Mouse (Mus musculus): Measurements from ENCODE around the gene Cpn1.

Cpn1 gene

GRCm38 (mm10) chr19:43912775-43913486 is 73.4 kb downstream of the Cpn1 start:
- DNase-seq (ENCODE audit: low spot score in 2 of 2), result no peak

GRCm38 (mm10) chr19:43906492-43906891 is 79.9 kb downstream of the Cpn1 start:
- DNase-seq (ENCODE audit: low spot score in 2 of 2), result no peak
